Mouse (Mus musculus): ENCODE measurements around the gene Slc38a9. TPM values are rescaled to one million over a fixed set of nuclear protein-coding genes. Genes with fewer than 3 reads are reported as not detected.

Slc38a9 gene
- polyA plus RNA-seq, 1 experiment, result 68.8 TPM

DNA sequence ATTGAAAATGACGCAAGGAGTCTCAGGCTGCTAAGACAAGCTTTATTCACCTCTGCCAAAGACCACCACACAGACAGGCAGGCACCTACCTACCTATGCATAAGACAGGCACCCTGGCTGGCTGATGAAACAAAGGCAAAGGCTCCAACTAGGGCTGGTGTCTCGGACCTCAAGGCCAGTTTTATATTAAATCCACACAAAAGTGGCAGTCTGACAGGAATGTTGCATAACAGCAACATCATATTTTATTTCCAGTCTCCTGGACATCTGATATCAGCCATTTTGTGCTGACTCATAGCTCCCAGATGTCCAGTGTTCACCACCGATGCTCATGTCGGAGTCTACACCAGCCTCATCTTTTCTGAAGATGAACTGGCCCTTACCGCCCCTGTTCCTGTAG lies 117.9 kb downstream of the Slc38a9 start:
- Histone ChIP-seq H3K27me3 (ENCODE audit: control insufficient read depth, insufficient read depth, low read length) (no peaks in the 10 kb centered on the region), H3K4me1 (ENCODE audit: control insufficient read depth, insufficient read depth, low read length) (no peaks in the 10 kb centered on the region), H3K27ac (ENCODE audit: control insufficient read depth, insufficient read depth, low read depth, low read length) (no peak overlapping the region), H3K4me3 (ENCODE audit: control insufficient read depth, low read depth, low read length) (no peak overlapping the region), H3K36me3 (ENCODE audit: control insufficient read depth, insufficient read depth, low read length) (no peaks in the 10 kb centered on the region)
- no peak for TF ChIP-seq POLR2A (IDR thresholded peaks at IDR 0.05; ENCODE audit: control insufficient read depth, low read depth, low read length)
- no peak for TF ChIP-seq CTCF (IDR thresholded peaks at IDR 0.05; ENCODE audit: control insufficient read depth, insufficient read depth, insufficient replicate concordance, low read depth, low read length)

DNA sequence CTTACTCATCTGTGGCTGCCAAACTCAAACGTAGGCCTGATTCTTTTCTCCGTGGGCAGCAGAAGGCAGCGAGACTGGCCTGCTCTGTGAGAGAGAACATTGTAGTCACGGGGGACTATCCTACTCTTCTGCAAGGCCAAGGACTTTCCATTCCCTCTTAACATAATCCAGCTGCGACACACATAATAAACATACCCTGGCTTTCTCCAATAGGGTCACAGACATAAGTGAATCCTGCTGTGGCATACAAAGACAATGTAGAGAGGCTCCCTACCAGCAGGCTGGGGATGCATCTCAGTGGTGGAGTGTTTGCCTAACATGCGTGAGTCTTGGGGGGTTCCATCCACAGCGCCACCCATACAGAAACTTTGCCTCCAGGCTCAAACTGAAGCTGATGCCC lies 124.8 kb downstream of the Slc38a9 start:
- Histone ChIP-seq H3K4me1 (ENCODE audit: control insufficient read depth, insufficient read depth, low read length) (no peaks in the 10 kb centered on the region), H3K27ac (ENCODE audit: control insufficient read depth, insufficient read depth, low read depth, low read length) (no peak overlapping the region), H3K36me3 (ENCODE audit: control insufficient read depth, insufficient read depth, low read length) (no peaks in the 10 kb centered on the region), H3K4me3 (ENCODE audit: control insufficient read depth, low read depth, low read length) (no peak overlapping the region), H3K27me3 (ENCODE audit: control insufficient read depth, insufficient read depth, low read length) (no peaks in the 10 kb centered on the region)
- no peak for TF ChIP-seq POLR2A (IDR thresholded peaks at IDR 0.05; ENCODE audit: control insufficient read depth, low read depth, low read length)
- TF ChIP-seq CTCF (IDR thresholded peaks at IDR 0.05; ENCODE audit: control insufficient read depth, insufficient read depth, insufficient replicate concordance, low read depth, low read length), result no peak

DNA sequence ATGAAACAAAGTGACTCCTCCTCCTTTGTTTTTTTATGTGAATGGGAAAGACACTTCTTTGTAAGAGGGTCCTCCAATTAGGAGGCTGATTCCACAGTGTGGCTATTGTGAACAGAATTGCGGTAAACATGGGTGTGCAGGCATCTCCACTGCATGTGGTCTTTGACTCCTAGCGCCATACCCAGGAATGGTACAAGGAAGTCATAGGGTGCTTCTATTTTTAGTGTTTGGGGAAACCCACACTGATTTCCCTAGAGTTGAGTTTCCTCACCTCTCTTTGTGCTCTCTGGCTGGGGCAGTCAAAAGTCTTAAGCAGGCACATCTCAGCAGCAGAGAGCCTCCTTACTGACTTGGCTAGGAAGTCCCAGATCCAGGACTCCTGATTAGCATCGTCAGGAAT lies 125.6 kb downstream of the Slc38a9 start:
- no peaks in the 10 kb centered on the region for H3K27me3 ChIP-seq (ENCODE audit: control insufficient read depth, insufficient read depth, low read length)
- TF ChIP-seq CTCF (IDR thresholded peaks at IDR 0.05; ENCODE audit: control insufficient read depth, insufficient read depth, insufficient replicate concordance, low read depth, low read length), result no peak
- TF ChIP-seq POLR2A (IDR thresholded peaks at IDR 0.05; ENCODE audit: control insufficient read depth, low read depth, low read length), result no peak
- H3K36me3 ChIP-seq (ENCODE audit: control insufficient read depth, insufficient read depth, low read length), result no peaks in the 10 kb centered on the region
- H3K27ac ChIP-seq (ENCODE audit: control insufficient read depth, insufficient read depth, low read depth, low read length), result no peak overlapping the region
- no peaks in the 10 kb centered on the region for H3K4me1 ChIP-seq (ENCODE audit: control insufficient read depth, insufficient read depth, low read length)
- no peak overlapping the region for H3K4me3 ChIP-seq (ENCODE audit: control insufficient read depth, low read depth, low read length)

DNA sequence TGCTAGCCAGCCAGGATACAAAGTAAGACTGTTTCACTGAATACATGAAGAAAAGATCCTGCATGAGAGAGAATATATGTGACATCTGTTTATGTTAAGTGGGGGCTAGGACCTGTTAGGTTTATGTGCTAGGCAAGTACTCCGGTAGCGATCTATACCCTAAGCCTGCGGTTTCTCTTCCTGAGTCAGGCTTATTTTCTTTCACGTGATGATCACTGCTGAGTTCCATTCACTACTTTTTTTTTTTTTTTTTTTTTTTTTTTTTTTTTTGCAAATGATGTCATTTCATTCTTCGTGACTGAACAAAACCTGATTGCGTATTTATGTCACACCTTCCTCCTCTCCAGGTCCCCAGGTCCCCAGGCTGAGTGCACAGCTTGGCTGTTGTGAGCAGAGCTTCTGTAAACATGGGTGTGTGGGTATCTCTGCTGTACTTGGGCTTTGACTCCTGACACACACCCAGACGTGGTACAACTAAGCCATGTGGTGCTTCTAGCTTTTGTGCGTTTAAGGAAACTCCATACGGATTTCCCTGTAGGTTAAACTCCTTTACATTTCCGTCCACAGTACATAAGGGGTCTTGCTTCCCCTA lies 126.5 kb downstream of the Slc38a9 start:
- H3K27me3 ChIP-seq (ENCODE audit: control insufficient read depth, insufficient read depth, low read length), result no peaks in the 10 kb centered on the region
- H3K4me1 ChIP-seq (ENCODE audit: control insufficient read depth, insufficient read depth, low read length), result no peaks in the 10 kb centered on the region
- no peak for TF ChIP-seq CTCF (IDR thresholded peaks at IDR 0.05; ENCODE audit: control insufficient read depth, insufficient read depth, insufficient replicate concordance, low read depth, low read length)
- H3K4me3 ChIP-seq (ENCODE audit: control insufficient read depth, low read depth, low read length), result no peak overlapping the region
- no peak overlapping the region for H3K27ac ChIP-seq (ENCODE audit: control insufficient read depth, insufficient read depth, low read depth, low read length)
- H3K36me3 ChIP-seq (ENCODE audit: control insufficient read depth, insufficient read depth, low read length), result no peaks in the 10 kb centered on the region

Other genes starting within 250 kb of the Slc38a9 start
- 3.9 and 4.0 TPM in 2 replicates for gene Il6st, start 196.7 kb upstream of the Slc38a9 start, polyA plus RNA-seq (2012; rRNA removed)
- 0.56 and 0.63 TPM in 2 replicates for gene Il31ra, start 66.4 kb upstream of the Slc38a9 start, polyA plus RNA-seq (2012; rRNA removed)
- 87.4 and 129 TPM in 2 replicates for gene Ddx4, start 8.3 kb upstream of the Slc38a9 start, polyA plus RNA-seq (2012; rRNA removed)
- gene Plpp1, start 140.0 kb downstream of the Slc38a9 start, polyA plus RNA-seq (2012; rRNA removed), result 104 and 115 TPM in 2 replicates

All from testis, adult 2 months (tissue).